Mouse (Mus musculus): ENCODE data around the gene Ermap.

DNA sequence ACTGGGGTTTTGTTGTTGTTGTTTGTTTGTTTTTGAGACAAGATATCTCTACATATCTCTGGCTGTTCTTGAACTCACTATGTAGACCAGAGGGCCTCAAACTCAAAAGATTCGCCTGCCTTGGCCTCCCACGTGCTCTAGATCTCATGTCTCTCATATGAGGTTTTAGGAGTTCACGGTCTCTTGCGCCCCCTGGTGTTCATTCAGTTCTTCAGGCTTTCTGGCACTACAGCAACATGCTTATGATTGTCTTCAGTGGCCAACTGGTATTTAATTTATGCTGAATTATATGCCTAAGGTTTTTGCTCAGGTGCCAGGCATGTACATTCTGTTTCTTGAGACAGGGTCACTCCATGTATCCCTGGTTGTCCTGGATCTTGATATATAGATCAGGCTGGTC is 22.1 kb downstream of the Ermap start:
- TF ChIP-seq POLR2A (IDR thresholded peaks at IDR 0.05; ENCODE audit: control insufficient read depth, extremely low read depth, insufficient read depth, low read length, poor library complexity) = no peak
- no peak for TF ChIP-seq CTCF (IDR thresholded peaks at IDR 0.05; ENCODE audit: borderline replicate concordance, control insufficient read depth, extremely low read depth, insufficient read depth, low read length, poor library complexity)

All from thymus, adult 2 months (tissue).